Mouse (Mus musculus): Measurements from ENCODE around the gene Nav2. TPM values are rescaled to one million over a fixed set of nuclear protein-coding genes. Genes with fewer than 3 reads are reported as not detected.

The Nav2 gene
- polyA plus RNA-seq, 1 experiment from 2014 or later: 24.2 TPM

- Histone ChIP-seq H3K4me3 (no peak overlapping the region), H3K4me1 (replicated peaks) (peaks cover 22% of the 10 kb centered on the region), H3K36me3 (peaks cover 6% of the 10 kb centered on the region; the same call in 1 of the 2 replicates), H3K27ac (no peak overlapping the region), H3K9me3 (no peaks in the 10 kb centered on the region), H3K27me3 (no peaks in the 10 kb centered on the region), H3K4me2 (no peak overlapping the region), H3K9ac (no peak overlapping the region)
- WGBS: 84% methylated on average over 5 of the region's 5 CpGs
- no peak for ATAC-seq (ENCODE audit: low FRiP score)
These were observed 401.2 kb downstream of the Nav2 start for GRCm38 (mm10) chr7:49309746-49310145.

GRCm38 (mm10) chr7:49313945-49314344 is 405.4 kb downstream of the Nav2 start:
- ATAC-seq (ENCODE audit: low FRiP score): no peak
- 72% methylated on average over 7 of the region's 7 CpGs for WGBS
- peaks cover 6% of the 10 kb centered on the region; the same call in 1 of the 2 replicates for H3K36me3 ChIP-seq

DNA sequence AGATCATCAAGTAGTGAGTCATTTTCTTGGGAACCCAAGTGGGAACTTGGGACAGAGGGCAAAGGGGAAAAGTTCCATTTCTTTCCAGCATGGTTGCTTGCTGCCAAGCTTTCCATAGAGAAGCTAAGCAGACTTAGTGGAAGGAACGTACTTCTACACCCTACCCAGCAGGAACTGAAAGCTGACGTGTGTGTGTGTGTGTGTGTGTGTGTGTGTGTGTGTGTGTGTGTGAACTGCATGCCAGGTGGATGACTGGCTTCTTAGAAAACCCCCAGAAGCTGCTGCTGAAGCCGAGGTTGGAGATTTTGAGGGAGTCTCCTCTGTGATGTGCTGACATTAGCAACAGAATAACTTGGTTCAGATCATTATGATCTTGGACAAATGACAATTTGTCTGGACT is 406.5 kb downstream of the Nav2 start:
- 87% methylated on average over 3 of the region's 3 CpGs for WGBS
- no peak overlapping the region for H3K9ac ChIP-seq
- H3K4me3 ChIP-seq: no peak overlapping the region
- peaks cover 16% of the 10 kb centered on the region for H3K4me1 ChIP-seq (replicated peaks)
- no peak overlapping the region for H3K27ac ChIP-seq
- H3K4me2 ChIP-seq: no peak overlapping the region
- no peak for ATAC-seq (ENCODE audit: low FRiP score)
- no peaks in the 10 kb centered on the region for H3K9me3 ChIP-seq
- H3K36me3 ChIP-seq: peaks cover 6% of the 10 kb centered on the region; the same call in 1 of the 2 replicates
- H3K27me3 ChIP-seq: no peaks in the 10 kb centered on the region

More at GRCm38 (mm10) chr7:49313945-49314344, 405.4 kb downstream of the Nav2 start:
- Histone ChIP-seq H3K9ac (no peak overlapping the region), H3K4me3 (no peak overlapping the region), H3K27ac (no peak overlapping the region), H3K4me2 (no peak overlapping the region), H3K27me3 (no peaks in the 10 kb centered on the region), H3K4me1 (replicated peaks) (peaks cover 14% of the 10 kb centered on the region), H3K9me3 (no peaks in the 10 kb centered on the region)

GRCm38 (mm10) chr7:49316600-49316999 is 408.1 kb downstream of the Nav2 start:
- no peak overlapping the region for H3K4me2 ChIP-seq
- H3K4me1 ChIP-seq (replicated peaks): peaks cover 28% of the 10 kb centered on the region
- H3K4me3 ChIP-seq: no peak overlapping the region
- no peak for ATAC-seq (ENCODE audit: low FRiP score)
- no peak overlapping the region for H3K9ac ChIP-seq
- H3K9me3 ChIP-seq: no peaks in the 10 kb centered on the region
- 85% methylated on average over 3 of the region's 3 CpGs for WGBS
- peaks cover 6% of the 10 kb centered on the region; the same call in 1 of the 2 replicates for H3K36me3 ChIP-seq
- no peak overlapping the region for H3K27ac ChIP-seq
- H3K27me3 ChIP-seq: no peaks in the 10 kb centered on the region

- Histone ChIP-seq H3K9ac (no peak overlapping the region), H3K27ac (no peak overlapping the region), H3K9me3 (no peaks in the 10 kb centered on the region), H3K4me1 (replicated peaks) (peaks cover 41% of the 10 kb centered on the region), H3K4me3 (no peak overlapping the region), H3K36me3 (no peaks in the 10 kb centered on the region), H3K4me2 (no peak overlapping the region), H3K27me3 (no peaks in the 10 kb centered on the region)
- no peak for ATAC-seq (ENCODE audit: low FRiP score)
- 92% methylated on average over 15 of the region's 15 CpGs for WGBS
These were observed 409.8 kb downstream of the Nav2 start for GRCm38 (mm10) chr7:49318183-49318897.

- no peaks in the 10 kb centered on the region for H3K9me3 ChIP-seq
- peaks cover 35% of the 10 kb centered on the region for H3K4me1 ChIP-seq (replicated peaks)
- H3K4me3 ChIP-seq: no peak overlapping the region
- no peak for ATAC-seq (ENCODE audit: low FRiP score)
- H3K27me3 ChIP-seq: no peaks in the 10 kb centered on the region
- H3K4me2 ChIP-seq: no peak overlapping the region
- WGBS: 82% methylated on average over 8 of the region's 8 CpGs
- no peak overlapping the region for H3K9ac ChIP-seq
- H3K27ac ChIP-seq: no peak overlapping the region
- no peaks in the 10 kb centered on the region for H3K36me3 ChIP-seq
These were observed 410.4 kb downstream of the Nav2 start for GRCm38 (mm10) chr7:49318898-49319293.

GRCm38 (mm10) chr7:49319981-49320380 is 411.5 kb downstream of the Nav2 start:
- Histone ChIP-seq H3K9me3 (no peaks in the 10 kb centered on the region), H3K27ac (no peak overlapping the region), H3K4me2 (no peak overlapping the region), H3K36me3 (no peaks in the 10 kb centered on the region), H3K4me1 (replicated peaks) (peaks cover 35% of the 10 kb centered on the region; the same call in 1 of the 2 replicates), H3K27me3 (no peaks in the 10 kb centered on the region), H3K4me3 (no peak overlapping the region), H3K9ac (no peak overlapping the region)
- no peak for ATAC-seq (ENCODE audit: low FRiP score)
- WGBS: 91% methylated on average over 1 of the region's 1 CpGs

DNA sequence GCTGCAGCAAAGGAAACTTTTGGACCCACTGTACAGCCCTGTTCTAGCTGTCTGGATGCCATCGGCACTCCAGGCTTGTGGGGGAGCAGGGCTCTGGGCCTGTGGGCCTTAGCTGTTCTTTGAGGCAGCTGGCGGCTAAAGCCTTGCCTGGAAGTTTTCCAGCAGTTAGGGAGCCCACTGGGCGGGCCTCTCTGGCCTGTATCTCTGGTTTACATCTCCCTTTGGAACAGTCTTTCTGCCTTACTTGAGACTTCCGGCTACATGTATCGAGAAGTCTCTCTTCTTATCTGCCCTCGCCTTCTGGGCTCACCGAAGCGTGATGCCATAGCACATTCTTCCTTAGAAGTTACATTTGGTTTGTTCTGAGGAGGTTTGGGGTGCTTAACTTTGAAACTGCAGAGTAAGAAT is 412.6 kb downstream of the Nav2 start:
- no peaks in the 10 kb centered on the region for H3K27me3 ChIP-seq
- WGBS: 74% methylated on average over 8 of the region's 8 CpGs
- H3K4me3 ChIP-seq: no peak overlapping the region
- ATAC-seq (ENCODE audit: low FRiP score): 0 out of 2 replicates have a peak, but pooled peaks have one; percentile 43
- no peak overlapping the region for H3K9ac ChIP-seq
- H3K4me2 ChIP-seq: no peak overlapping the region
- H3K36me3 ChIP-seq: no peaks in the 10 kb centered on the region
- H3K27ac ChIP-seq: 0 out of 2 replicates have a peak overlapping the region, but pooled peaks have one; percentile 8
- no peaks in the 10 kb centered on the region for H3K9me3 ChIP-seq
- peaks cover 46% of the 10 kb centered on the region; the same call in 1 of the 2 replicates for H3K4me1 ChIP-seq (replicated peaks)

DNA sequence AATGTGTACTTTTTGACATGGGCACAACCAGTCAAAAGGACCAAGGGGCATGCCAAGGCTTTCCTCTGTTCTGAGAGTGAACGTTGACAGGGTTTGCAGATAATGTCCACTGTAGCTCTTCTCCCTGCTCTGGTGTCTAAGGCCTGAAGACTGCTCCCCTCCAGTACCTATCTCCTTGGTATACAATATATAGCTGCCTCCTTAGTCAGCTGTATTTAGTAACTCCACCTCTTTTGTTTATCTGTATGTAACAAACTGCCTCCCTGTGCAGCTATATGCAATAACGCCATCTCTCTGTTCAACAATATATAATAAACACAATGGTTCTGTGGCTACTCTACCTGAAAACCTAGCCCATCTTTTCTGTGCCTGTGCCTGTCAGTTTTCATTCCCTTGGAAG is 413.7 kb downstream of the Nav2 start:
- H3K9me3 ChIP-seq: no peaks in the 10 kb centered on the region
- 0 out of 2 replicates have a peak overlapping the region, but pooled peaks have one; percentile 2 for H3K27ac ChIP-seq
- H3K4me1 ChIP-seq (replicated peaks): peaks cover 46% of the 10 kb centered on the region
- 88% methylated on average over 2 of the region's 2 CpGs for WGBS
- H3K36me3 ChIP-seq: no peaks in the 10 kb centered on the region
- ATAC-seq (ENCODE audit: low FRiP score): no peak
- no peaks in the 10 kb centered on the region for H3K27me3 ChIP-seq
- no peak overlapping the region for H3K9ac ChIP-seq
- no peak overlapping the region for H3K4me2 ChIP-seq
- H3K4me3 ChIP-seq: no peak overlapping the region

DNA sequence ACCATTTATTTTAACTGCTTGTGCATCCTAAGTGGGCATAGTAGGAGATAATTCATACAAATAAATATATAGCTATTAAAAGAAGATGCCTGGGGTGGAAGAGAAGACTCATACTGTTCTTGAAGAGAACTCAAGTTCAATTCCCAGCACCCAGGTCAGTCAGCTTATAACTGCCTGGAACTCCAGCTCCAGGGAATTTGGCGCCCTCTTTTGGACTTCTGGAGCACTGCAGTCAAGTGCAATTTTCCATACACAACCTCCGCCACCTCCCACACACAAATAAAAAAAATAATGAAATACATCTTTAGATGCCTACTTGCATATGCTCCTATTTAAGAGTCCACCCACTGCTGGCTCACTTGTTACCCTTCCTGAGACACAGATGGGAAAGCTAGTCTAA is 416.1 kb downstream of the Nav2 start:
- no peak overlapping the region for H3K4me3 ChIP-seq
- H3K4me1 ChIP-seq (replicated peaks): peaks cover 40% of the 10 kb centered on the region
- no peaks in the 10 kb centered on the region for H3K36me3 ChIP-seq
- no peaks in the 10 kb centered on the region for H3K27me3 ChIP-seq
- no peak overlapping the region for H3K4me2 ChIP-seq
- H3K9me3 ChIP-seq: no peaks in the 10 kb centered on the region
- H3K27ac ChIP-seq: no peak overlapping the region
- H3K9ac ChIP-seq: no peak overlapping the region
- WGBS: 93% methylated on average over 2 of the region's 2 CpGs
- no peak for ATAC-seq (ENCODE audit: low FRiP score)

DNA sequence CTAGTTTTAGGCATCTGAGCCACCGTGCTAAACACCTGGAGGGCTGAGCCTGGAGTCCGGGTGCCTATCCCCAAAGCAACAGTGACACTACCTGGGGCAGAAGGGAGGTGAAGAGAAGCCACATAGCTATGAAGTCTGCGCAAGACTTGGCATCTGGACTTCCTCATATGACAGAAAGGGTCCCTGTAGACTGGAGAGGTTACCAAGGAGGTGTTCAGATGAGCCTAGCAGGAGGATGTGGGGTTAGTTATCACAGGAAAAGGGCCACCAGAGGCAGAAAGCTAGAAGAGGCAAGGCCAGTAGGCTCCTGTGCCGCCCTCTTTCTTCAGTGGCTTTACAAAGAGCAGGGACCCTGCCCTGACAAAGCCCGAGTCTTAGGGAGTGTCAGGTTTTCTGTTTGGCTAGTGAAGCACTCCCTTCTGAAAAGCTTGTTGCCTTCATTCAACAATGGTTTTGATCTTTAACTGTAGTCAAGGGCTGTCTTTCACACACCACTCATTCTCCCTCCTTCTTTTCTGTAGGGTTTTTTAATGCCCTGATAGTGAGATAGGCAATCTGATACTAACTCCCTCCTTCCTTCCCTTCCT is 417.7 kb downstream of the Nav2 start:
- Histone ChIP-seq H3K36me3 (no peaks in the 10 kb centered on the region), H3K4me2 (no peak overlapping the region), H3K4me3 (no peak overlapping the region), H3K9ac (no peak overlapping the region), H3K27me3 (no peaks in the 10 kb centered on the region), H3K4me1 (replicated peaks) (peaks cover 35% of the 10 kb centered on the region), H3K9me3 (no peaks in the 10 kb centered on the region), H3K27ac (no peak overlapping the region)
- ATAC-seq (ENCODE audit: low FRiP score): no peak
- 46% methylated on average over 5 of the region's 5 CpGs for WGBS

DNA sequence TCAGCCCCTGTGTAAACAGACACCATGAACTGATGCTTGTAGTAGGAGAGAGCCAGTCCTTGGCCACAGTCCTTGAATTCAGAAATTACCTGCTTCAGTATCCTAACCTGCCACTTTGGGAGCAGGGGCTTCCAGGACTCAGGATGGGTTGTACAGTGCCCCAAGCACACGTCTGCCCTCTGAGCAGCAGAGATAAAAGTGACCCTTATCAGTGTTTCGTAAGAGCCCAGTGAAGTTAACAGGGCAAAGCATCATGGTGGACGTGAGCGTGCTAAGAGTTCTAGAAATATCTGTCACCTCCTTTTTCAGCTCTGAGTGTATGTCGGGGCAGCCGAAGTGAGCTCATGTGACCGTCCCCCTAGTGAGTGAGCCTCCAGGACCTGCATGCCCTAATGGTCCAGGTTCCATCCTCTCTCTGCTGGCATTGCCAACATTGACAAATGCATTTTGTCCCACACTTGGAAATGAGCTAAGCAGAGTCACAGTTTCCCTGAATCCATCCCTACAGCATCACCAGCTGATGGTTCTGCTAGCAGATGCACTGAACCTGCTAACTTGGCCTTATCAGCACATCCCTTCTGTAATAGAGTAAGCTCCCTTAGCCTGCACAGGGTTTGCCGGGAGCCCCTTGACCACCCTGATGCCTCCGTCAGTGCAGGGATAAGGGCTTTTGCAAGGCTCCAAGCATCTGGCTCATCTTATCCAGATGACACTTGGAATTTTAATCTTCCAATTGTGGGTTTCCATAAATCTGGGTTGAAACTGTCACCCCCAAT is 418.6 kb downstream of the Nav2 start:
- Histone ChIP-seq H3K9ac (no peak overlapping the region), H3K36me3 (no peaks in the 10 kb centered on the region), H3K4me3 (no peak overlapping the region), H3K4me1 (replicated peaks) (peaks cover 35% of the 10 kb centered on the region), H3K9me3 (no peaks in the 10 kb centered on the region), H3K4me2 (no peak overlapping the region), H3K27ac (no peak overlapping the region), H3K27me3 (no peaks in the 10 kb centered on the region)
- WGBS: 90% methylated on average over 9 of the region's 9 CpGs
- ATAC-seq (ENCODE audit: low FRiP score): no peak

Data from hindbrain, embryonic 13.5 days (tissue).